Mouse (Mus musculus) sigmoid colon, adult 10 weeks (tissue): ENCODE data around the gene Abca3. TPM values are rescaled to one million over a fixed set of nuclear protein-coding genes. Genes with fewer than 3 reads are reported as not detected.

Experiments used
- polyA plus RNA-seq: library from polyadenylated mRNA; stranded (reverse); fragments of 350-450 nt; fragmentation: Illumina TruSeq; extraction: RNeasy Lipid Tissue Mini Kit (QIAGEN cat#74804); gene quantifications from one replicate; pipeline ENCODE4 v1.2.3, GENCODE M21; 2014; ENCODE audit warnings: low read depth, low replicate concordance

Gene Abca3
- 6.7 TPM for polyA plus RNA-seq

DNA sequence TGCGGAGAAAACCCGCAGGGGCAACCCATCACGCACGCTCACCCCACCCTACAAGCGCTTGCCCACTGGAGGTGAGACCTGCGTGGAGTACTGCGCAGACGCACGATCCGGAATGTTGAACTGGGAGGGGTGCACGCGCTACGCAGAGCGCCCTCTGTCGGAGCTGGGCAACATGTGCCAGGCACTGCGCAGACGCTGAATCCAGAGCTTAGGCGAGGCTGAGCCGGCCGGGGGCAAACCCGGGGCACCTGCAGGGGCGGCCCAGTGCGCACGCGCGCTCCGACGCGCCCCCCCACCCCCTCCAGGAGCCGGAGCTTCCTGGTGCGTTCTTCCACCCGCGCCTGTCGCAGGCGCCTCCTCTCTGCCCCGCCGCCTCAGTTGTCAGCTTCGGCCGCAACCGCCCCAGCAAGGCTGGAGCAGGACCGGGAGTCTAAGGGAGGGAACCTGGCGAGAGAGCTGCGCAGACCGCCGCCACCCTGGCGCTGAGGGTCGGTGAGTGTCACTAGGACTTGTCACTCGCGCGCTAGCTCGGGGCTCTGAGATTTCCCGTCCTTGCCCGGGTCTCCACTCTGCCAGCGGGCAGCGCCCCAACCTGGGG, at the start of gene Abca3:
Abca3 (plus strand) TSS at position 191 of the 598 bp plus-strand sequence.

DNA sequence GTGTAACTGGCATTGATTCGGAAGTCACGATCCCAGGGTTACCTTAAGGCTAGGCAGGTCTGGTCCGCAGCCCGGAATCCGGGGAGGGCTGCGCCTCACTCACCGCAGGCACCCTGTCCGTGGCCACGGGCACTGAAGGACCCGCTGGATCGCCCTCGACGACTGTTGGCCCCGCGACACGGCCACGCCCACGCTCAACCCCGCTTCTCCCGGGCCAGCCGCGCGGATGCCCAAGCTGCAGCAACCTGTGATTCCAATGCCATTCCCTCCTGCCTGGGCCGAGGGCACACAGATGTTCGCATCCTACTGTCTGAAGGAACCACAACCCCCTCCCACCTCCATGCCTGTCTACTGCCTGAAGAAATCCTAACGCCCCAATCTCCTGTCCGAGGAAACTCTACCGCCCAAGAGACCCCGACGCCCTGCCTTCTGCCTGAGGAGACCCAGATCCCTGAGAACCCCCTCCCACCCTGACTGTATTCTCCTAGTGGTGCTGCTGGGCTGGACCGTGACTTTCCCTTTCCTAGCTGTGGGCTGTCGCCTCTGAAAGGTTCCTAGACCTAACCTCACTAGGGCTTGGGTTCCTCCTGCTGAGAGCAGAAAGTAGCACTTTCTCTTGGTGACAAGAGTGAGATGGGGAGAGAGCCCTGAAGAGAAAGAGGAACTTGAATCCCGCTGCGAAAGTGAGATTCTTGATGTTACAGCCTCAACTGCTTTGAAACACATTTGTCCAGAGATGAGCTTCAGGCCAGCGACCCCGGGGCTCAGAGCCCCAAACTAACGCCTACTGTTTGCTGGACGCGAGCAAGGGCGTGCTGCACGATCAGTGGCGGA, 607 bp upstream of the Abca3 start, which contains the start of gene Abca17:
Abca17 (minus strand) TSS at position 143 of the 834 bp plus-strand sequence.

DNA sequence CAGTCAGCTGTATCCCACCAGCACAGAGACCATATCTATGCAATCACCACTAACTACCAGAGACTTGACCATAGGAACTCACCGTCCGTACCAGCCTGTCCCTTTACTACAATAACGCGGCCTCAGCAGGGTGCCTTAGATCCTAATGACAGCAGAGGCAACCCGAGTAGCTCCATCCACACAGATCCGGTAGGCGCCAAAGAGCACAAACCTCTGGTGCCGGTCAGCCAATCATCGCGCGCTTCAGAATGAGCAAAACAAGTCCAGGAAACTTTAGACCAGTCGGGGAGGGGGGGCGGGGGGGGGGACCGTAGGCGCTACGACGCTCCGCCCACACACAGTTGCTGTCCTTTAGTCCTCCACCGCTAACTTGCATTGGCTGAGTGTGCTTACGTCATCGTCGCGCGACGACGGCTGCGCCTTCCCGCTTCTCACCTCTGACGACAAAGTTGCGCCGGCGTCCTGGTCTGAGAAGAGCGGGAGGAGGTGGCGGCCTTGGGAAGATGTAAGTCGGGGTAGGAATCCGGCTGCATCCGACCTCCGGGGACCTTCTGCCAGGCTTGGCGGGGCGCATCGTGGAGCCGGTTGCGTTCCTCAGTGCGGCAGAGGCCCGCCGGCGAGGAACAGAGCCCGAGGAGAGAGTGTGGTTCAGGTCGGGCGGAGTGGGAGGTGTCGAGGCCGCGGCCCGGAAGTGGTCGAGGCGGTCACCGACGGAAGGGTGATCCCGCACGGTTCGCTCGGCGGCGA, 62.7 kb downstream of the Abca3 start, which contains the start of gene Rnps1:
Rnps1 (plus strand) TSS at position 336 of the 747 bp plus-strand sequence.

DNA sequence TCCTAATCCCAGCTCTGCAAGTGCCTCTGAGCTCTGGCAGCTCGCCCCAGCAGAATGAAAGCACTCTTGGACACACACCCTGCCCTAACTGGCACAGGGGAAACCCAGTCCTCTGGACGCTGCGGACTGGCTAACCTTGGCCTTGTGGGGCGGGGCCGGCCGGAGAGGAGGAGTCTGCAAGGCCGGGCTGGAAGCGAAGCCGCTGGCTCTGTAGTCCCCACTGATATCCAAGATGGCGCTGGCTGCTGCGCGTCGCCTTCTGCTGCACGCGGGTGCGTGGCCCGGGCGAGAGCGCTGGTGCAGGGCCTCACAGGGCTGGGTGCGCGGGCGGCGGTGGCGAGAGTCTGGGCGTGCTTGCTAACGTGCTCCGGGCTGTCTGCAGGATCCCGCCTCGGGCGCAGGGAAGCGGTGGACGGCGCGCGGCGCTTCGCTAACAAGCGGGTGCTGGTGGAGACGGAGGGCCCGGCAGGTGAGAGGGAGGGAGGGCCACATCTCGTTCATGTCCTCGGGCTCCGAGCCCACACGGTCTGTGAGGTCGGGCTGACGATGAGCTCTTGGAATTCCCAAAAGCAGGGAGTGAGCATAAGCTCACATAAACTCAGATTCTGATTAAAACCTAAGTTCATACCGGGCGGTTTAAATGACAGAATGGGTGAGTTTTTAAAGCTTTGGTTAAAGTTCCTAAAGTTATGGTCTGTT, 74.9 kb downstream of the Abca3 start, which contains the start of gene Eci1:
Eci1 (plus strand) TSS at position 171 of the 699 bp plus-strand sequence.

DNA sequence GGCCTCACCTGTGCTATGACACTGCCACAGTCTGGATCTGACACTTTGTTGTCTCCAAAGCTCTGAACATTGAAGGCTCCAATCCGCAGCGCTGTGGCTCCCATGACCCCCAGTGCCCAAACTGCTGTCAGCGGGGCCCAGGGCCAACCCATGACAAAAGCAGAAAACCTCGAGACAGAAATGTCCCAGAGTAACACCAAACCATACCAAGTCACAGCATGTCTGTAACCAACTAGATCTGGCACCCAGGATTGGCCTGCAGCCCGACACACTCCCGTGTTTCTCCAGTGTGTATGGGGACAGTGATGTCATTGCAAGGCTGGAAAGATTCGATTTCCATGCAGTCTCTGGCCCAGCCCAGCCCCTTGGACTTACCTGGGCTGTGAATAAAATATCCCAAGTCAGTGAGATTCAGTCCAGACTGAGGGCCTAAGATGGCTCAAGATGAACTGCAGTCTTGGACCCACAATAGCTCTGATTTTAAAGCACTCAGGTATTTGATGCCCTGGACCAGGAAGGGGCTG, 90.9 kb downstream of the Abca3 start, which contains the start of gene Dnase1l2:
Dnase1l2 (minus strand) TSS at position 474 of the 524 bp plus-strand sequence.

Other genes with a start within 250 kb of the Abca3 start
- gene Pdpk1, start 201.0 kb upstream of the Abca3 start, polyA plus RNA-seq = 58.3 TPM
- 1.7 TPM for gene Amdhd2, start 188.2 kb upstream of the Abca3 start, polyA plus RNA-seq
- 41.7 TPM for gene Atp6v0c, start 182.2 kb upstream of the Abca3 start, polyA plus RNA-seq
- gene Tbc1d24, start 146.4 kb upstream of the Abca3 start, polyA plus RNA-seq = 21.1 TPM
- 0.16 TPM for gene Ntn3, start 142.4 kb upstream of the Abca3 start, polyA plus RNA-seq
- 2.2 TPM for gene Tedc2, start 131.1 kb upstream of the Abca3 start, polyA plus RNA-seq
- 0.98 TPM for gene Ccnf, start 100.5 kb upstream of the Abca3 start, polyA plus RNA-seq
- not detected for gene Abca17, start 882 bp upstream of the Abca3 start, polyA plus RNA-seq
- gene Rnps1, start 62.6 kb downstream of the Abca3 start, polyA plus RNA-seq = 57.2 TPM
- 15.6 TPM for gene Eci1, start 74.7 kb downstream of the Abca3 start, polyA plus RNA-seq
- 0.50 TPM for gene Dnase1l2, start 91.2 kb downstream of the Abca3 start, polyA plus RNA-seq
- gene E4f1, start 118.4 kb downstream of the Abca3 start, polyA plus RNA-seq = 1.5 TPM
- gene Pgp, start 118.4 kb downstream of the Abca3 start, polyA plus RNA-seq = 35.8 TPM
- not detected for gene Bricd5, start 121.9 kb downstream of the Abca3 start, polyA plus RNA-seq
- 3.3 TPM for gene Mlst8, start 127.1 kb downstream of the Abca3 start, polyA plus RNA-seq
- 0.09 TPM for gene Caskin1, start 136.7 kb downstream of the Abca3 start, polyA plus RNA-seq
- 12.6 TPM for gene Traf7, start 176.0 kb downstream of the Abca3 start, polyA plus RNA-seq
- gene Rab26, start 182.3 kb downstream of the Abca3 start, polyA plus RNA-seq = 0.35 TPM
- gene Pkd1, start 197.9 kb downstream of the Abca3 start, polyA plus RNA-seq = 12.2 TPM